Comparison of ENCODE assay signal across 9 mouse cellular contexts in genomic region chr5:64070081-64070673, GRCm38 (mm10). TPM values are rescaled to one million over a fixed set of nuclear protein-coding genes. Genes with fewer than 3 reads are reported as not detected.
DNase-seq lines count a peak whose midpoint lies in the region; ATAC-seq and TF ChIP-seq lines count a peak whose summit lies in the region.
"Had no signal": no experiment of that assay in that cellular context is flagged by ENCODE, and none has a peak within 500 bp of the region (broad histone marks: within the 10 kb centered on the region; RNA-seq: fewer than 3 reads in every experiment).

No protein-coding gene starts in this region.

- DNase-seq in MEL-GATA-1-ER (ENCODE audit: extremely low read depth, low read depth): peak; percentile 17
- peak; percentile 82 for DNase-seq in embryonic facial prominence, embryonic 14.5 days (ENCODE audit: low spot score)
- peak; percentile 81 for DNase-seq in kidney, postnatal 14 days
- peak; percentile 88 for DNase-seq in lung, postnatal 0 days (ENCODE audit: low spot score)
- peak; percentile 56 for DNase-seq in ovary, postnatal 36 days (ENCODE audit: low spot score)

- no peak overlapping the region for H3K27ac ChIP-seq in bone marrow, adult 2 months (ENCODE audit: control insufficient read depth, insufficient read depth, low read depth, low read length, poor library complexity)
- no peak overlapping the region for H3K27ac ChIP-seq in embryonic facial prominence, embryonic 14.5 days (replicated peaks; ENCODE audit: low read depth, low read length)
- no peak overlapping the region for H3K27ac ChIP-seq in heart, embryonic 15.5 days
- no peak overlapping the region for H3K27ac ChIP-seq in lung, postnatal 0 days (ENCODE audit: low read length)

- WGBS in bone marrow, adult 2 months: 15% methylated on average over 4 of the region's 4 CpGs
- WGBS in embryonic facial prominence, embryonic 14.5 days: 22% methylated on average over 4 of the region's 4 CpGs
- WGBS in heart, embryonic 15.5 days: 25% methylated on average over 4 of the region's 4 CpGs
- 15% methylated on average over 4 of the region's 4 CpGs for WGBS in lung, postnatal 0 days

- TF ChIP-seq CTCF in bone marrow, adult 2 months (IDR thresholded peaks at IDR 0.05; ENCODE audit: control insufficient read depth, insufficient read depth, low read length): peak; percentile 94
- TF ChIP-seq CTCF in lung, postnatal 0 days (IDR thresholded peaks at IDR 0.05): peak; percentile 99

- peak; percentile 94 for ATAC-seq in embryonic facial prominence, embryonic 14.5 days (ENCODE audit: low read depth)
- ATAC-seq in heart, embryonic 15.5 days (replicated peaks; ENCODE audit: insufficient number of reproducible peaks, insufficient read depth, low FRiP score, low read depth): peak; percentile 64
- ATAC-seq in lung, postnatal 0 days: peak; percentile 89
- no peak for ATAC-seq in erythroid progenitor cell, adult 5-6 weeks (replicated peaks; ENCODE audit: low FRiP score, poor library complexity, severe bottlenecking)

- no peaks in the 10 kb centered on the region for H3K9me3 ChIP-seq in embryonic facial prominence, embryonic 14.5 days (ENCODE audit: control insufficient read depth, low read length)
- no peaks in the 10 kb centered on the region for H3K9me3 ChIP-seq in heart, embryonic 15.5 days (replicated peaks)
- no peaks in the 10 kb centered on the region for H3K9me3 ChIP-seq in lung, postnatal 0 days (ENCODE audit: low read length)
- H3K9me3 ChIP-seq: megakaryocyte, embryonic 14.5 days had no signal

- TF ChIP-seq EP300 in lung, postnatal 0 days (IDR thresholded peaks at IDR 0.05): no peak

- no peak overlapping the region for H3K4me2 ChIP-seq in embryonic facial prominence, embryonic 14.5 days (ENCODE audit: low read depth, low read length)
- no peak overlapping the region for H3K4me2 ChIP-seq in heart, embryonic 15.5 days
- H3K4me2 ChIP-seq in lung, postnatal 0 days (replicated peaks; ENCODE audit: low read depth, low read length): no peak overlapping the region

- H3K9ac ChIP-seq in embryonic facial prominence, embryonic 14.5 days (ENCODE audit: low read depth, low read length): no peak overlapping the region
- no peak overlapping the region for H3K9ac ChIP-seq in heart, embryonic 15.5 days
- H3K9ac ChIP-seq in lung, postnatal 0 days (replicated peaks; ENCODE audit: low read depth): no peak overlapping the region

- no peaks in the 10 kb centered on the region for H3K4me1 ChIP-seq in bone marrow, adult 2 months (ENCODE audit: control insufficient read depth, insufficient read depth, low read length)
- H3K4me1 ChIP-seq in embryonic facial prominence, embryonic 14.5 days (ENCODE audit: control insufficient read depth, insufficient read depth, low read length): no peaks in the 10 kb centered on the region
- H3K4me1 ChIP-seq in heart, embryonic 15.5 days (replicated peaks): peaks cover 5% of the 10 kb centered on the region
- H3K4me1 ChIP-seq in lung, postnatal 0 days (ENCODE audit: insufficient read depth, low read depth, low read length): no peaks in the 10 kb centered on the region

- H3K4me3 ChIP-seq in bone marrow, adult 2 months (replicated peaks; ENCODE audit: control insufficient read depth, low read depth, low read length): no peak overlapping the region
- H3K4me3 ChIP-seq in embryonic facial prominence, embryonic 14.5 days (ENCODE audit: low read depth, low read length): no peak overlapping the region
- H3K4me3 ChIP-seq in heart, embryonic 15.5 days: no peak overlapping the region
- no peak overlapping the region for H3K4me3 ChIP-seq in lung, postnatal 0 days (ENCODE audit: low read depth, low read length)
- H3K4me3 ChIP-seq: megakaryocyte, embryonic 14.5 days had no signal

- H3K27me3 ChIP-seq in embryonic facial prominence, embryonic 14.5 days (replicated peaks; ENCODE audit: control insufficient read depth, insufficient read depth, low read length): no peaks in the 10 kb centered on the region
- peaks cover 44% of the 10 kb centered on the region for H3K27me3 ChIP-seq in heart, embryonic 15.5 days
- no peaks in the 10 kb centered on the region for H3K27me3 ChIP-seq in lung, postnatal 0 days (replicated peaks; ENCODE audit: insufficient read depth, low read length)

- TF ChIP-seq POLR2A in bone marrow, adult 2 months (IDR thresholded peaks at IDR 0.05; ENCODE audit: borderline replicate concordance, control insufficient read depth, low read depth, low read length): no peak

- no peaks in the 10 kb centered on the region for H3K36me3 ChIP-seq in embryonic facial prominence, embryonic 14.5 days (ENCODE audit: control insufficient read depth, insufficient read depth, low read length)
- H3K36me3 ChIP-seq in heart, embryonic 15.5 days: no peaks in the 10 kb centered on the region
- H3K36me3 ChIP-seq in lung, postnatal 0 days (ENCODE audit: insufficient read depth, low read length): no peaks in the 10 kb centered on the region

RNA-seq across cellular contexts. Expression of gene Pgm2, which starts 22.6 kb away (rescaled TPM):
- polyA plus RNA-seq in bone marrow, adult 2 months (2011; ENCODE audit: insufficient read depth, insufficient read length, low replicate concordance, missing spikeins): 9.0 and 19.3 TPM in 2 replicates
- 24.5 and 28.9 TPM in 2 replicates for polyA plus RNA-seq in embryonic facial prominence, embryonic 14.5 days (2014; fragmentation: Nextera tagmentation; extraction: Ambion mirVana)
- polyA plus RNA-seq in heart, embryonic 15.5 days (2015; fragmentation: Nextera tagmentation; extraction: Ambion mirVana): 13.2 and 16.7 TPM in 2 replicates
- polyA plus RNA-seq in lung, postnatal 0 days (2015; fragmentation: Nextera tagmentation; extraction: Ambion mirVana): 27.0 and 28.3 TPM in 2 replicates
- total RNA-seq in erythroid progenitor cell, adult 5-6 weeks (2015; ENCODE audit: low replicate concordance): 3.6 and 13.4 TPM in 2 replicates
- total RNA-seq in erythroid progenitor cell, adult 5-6 weeks (2017; ENCODE audit: low replicate concordance): 12.3 and 23.6 TPM in 2 replicates

Comparison
In these comparisons a context has a peak if more than half of its experiments do, and no peak if none do; other contexts are left out.
1. DNase-seq: peak in every context shown above with its lines; median percentile 88 in lung, postnatal 0 days; 82 in embryonic facial prominence, embryonic 14.5 days; 81 in kidney, postnatal 14 days; 56 in ovary, postnatal 36 days; 17 in MEL-GATA-1-ER.